Mouse (Mus musculus) embryonic facial prominence, embryonic 11.5 days (tissue): ENCODE data around the gene Rdh5. TPM values are rescaled to one million over a fixed set of nuclear protein-coding genes. Genes with fewer than 3 reads are reported as not detected.

Source experiments
- ATAC-seq: fragments of 200-750 bp; cut with Nextera tagmentation; replicated peaks from 2 replicates; pipeline ENCODE4 v1.8.0; 2017; ENCODE audit warnings: low read depth; ENCODE audit not compliant: insufficient number of reproducible peaks, low FRiP score, low TSS enrichment
- DNase-seq: peaks from one replicate; pipeline ENCODE4 v3.0.0-alpha.2; 2015; ENCODE audit warnings: low spot score
- H3K27ac ChIP-seq: fragments of 300-500 bp; sonication (generic); replicated peaks from 2 replicates; pipeline ENCODE4 v1.5.1; 2014; ENCODE audit warnings: mild to moderate bottlenecking, low read depth, low read length, control low read depth
- H3K27me3 ChIP-seq: fragments of 300-500 bp; sonication (generic); 2 replicates; pipeline ENCODE4 v1.6.1; 2014; ENCODE audit warnings: mild to moderate bottlenecking, low read length, moderate library complexity, mixed read lengths; ENCODE audit not compliant: control insufficient read depth, insufficient read depth
- H3K36me3 ChIP-seq: fragments of 300-500 bp; sonication (generic); replicated peaks from 2 replicates; pipeline ENCODE4 v1.6.1; 2014; ENCODE audit warnings: low read depth, mild to moderate bottlenecking, low read length, moderate library complexity, mixed read lengths; ENCODE audit not compliant: control insufficient read depth, insufficient read depth
- H3K4me1 ChIP-seq: fragments of 300-500 bp; sonication (generic); 2 replicates; pipeline ENCODE4 v1.6.1; 2014; ENCODE audit warnings: low read length, mixed read lengths; ENCODE audit not compliant: control insufficient read depth, insufficient read depth
- H3K4me2 ChIP-seq: fragments of 300-500 bp; sonication (generic); 2 replicates; pipeline ENCODE4 v1.6.1; 2014; ENCODE audit warnings: low read depth, mild to moderate bottlenecking, control low read depth, low read length, moderate library complexity
- H3K4me3 ChIP-seq: fragments of 300-500 bp; sonication (generic); 2 replicates; pipeline ENCODE4 v1.5.1; 2014; ENCODE audit warnings: low read depth, low read length, control low read depth
- H3K9ac ChIP-seq: fragments of 300-500 bp; sonication (generic); replicated peaks from 2 replicates; pipeline ENCODE4 v1.6.1; 2014; ENCODE audit warnings: mild to moderate bottlenecking, control low read depth, low read length
- H3K9me3 ChIP-seq: fragments of 300-500 bp; sonication (generic); replicated peaks from 2 replicates; pipeline ENCODE4 v1.6.1; 2016; ENCODE audit warnings: mild to moderate bottlenecking, low read length, inconsistent platforms, mixed read lengths; ENCODE audit not compliant: control insufficient read depth
- WGBS: fragments of 180-500 bp; shearing (Covaris S2); extraction: QIAGEN DNeasy Blood & Tissue Kit; methylation state at CpG from one replicate; pipeline ENCODE4 v1.1.7; 2014; 5-methylcytosine and 5-hydroxymethylcytosine counted together
- polyA plus RNA-seq: library from polyadenylated mRNA; unstranded; fragments of >200 nt; fragmentation: Nextera tagmentation; extraction: Ambion mirVana; gene quantifications from 2 replicates; pipeline ENCODE4 v1.2.1, GENCODE M21; 2014

Rdh5 gene
- polyA plus RNA-seq, 1 experiment from 2014 or later: 9.2 TPM

DNA sequence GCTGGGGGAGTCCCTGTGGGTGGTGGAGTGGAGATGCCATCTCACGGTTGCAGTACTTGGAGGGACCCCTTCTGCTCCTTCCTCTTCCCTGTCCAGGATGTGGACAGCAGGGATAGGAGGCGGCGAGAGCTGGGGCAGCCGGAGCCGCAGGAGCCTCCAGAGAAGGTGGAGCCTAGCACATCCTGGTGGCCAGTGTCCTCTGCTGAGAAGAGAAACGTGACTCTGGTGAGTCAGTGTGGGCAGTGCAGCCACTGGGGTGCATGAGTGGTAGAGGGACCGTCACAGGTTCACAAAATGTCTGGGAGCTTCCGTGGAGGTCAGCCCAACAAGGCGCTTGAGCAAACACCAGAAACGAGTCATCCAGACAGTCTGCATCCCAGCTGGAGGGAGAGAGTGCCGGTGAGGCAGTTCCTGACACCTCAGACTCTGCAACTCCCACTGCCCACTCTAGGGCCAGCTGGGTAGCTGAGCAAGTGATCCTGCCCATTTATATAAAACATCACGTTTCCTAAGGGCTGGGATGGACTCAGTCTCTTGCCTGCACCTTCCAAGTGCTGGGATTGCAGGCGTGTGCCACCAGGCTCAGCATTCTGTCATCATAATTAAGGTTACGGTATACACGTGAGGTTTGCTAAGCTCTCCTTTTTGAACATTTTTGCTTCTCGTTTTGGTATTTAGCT is 27.7 kb upstream of the Rdh5 start:
- DNase-seq (no peak), ATAC-seq (no peak)
- Histone ChIP-seq H3K27me3 (no peaks in the 10 kb centered on the region), H3K4me2 (no peak overlapping the region), H3K36me3 (no peaks in the 10 kb centered on the region), H3K4me1 (no peaks in the 10 kb centered on the region), H3K4me3 (no peak overlapping the region), H3K9me3 (no peaks in the 10 kb centered on the region), H3K27ac (no peak overlapping the region), H3K9ac (no peak overlapping the region)
- WGBS: 67% methylated on average over 16 of the region's 16 CpGs

- no peaks in the 10 kb centered on the region for H3K27me3 ChIP-seq
- DNase-seq (no peak), ATAC-seq (no peak)
- no peaks in the 10 kb centered on the region for H3K4me1 ChIP-seq
- no peaks in the 10 kb centered on the region for H3K9me3 ChIP-seq
- no peak overlapping the region for H3K27ac ChIP-seq
- WGBS: 90% methylated on average over 4 of the region's 4 CpGs
- no peaks in the 10 kb centered on the region for H3K36me3 ChIP-seq
- H3K9ac ChIP-seq: no peak overlapping the region
- no peak overlapping the region for H3K4me2 ChIP-seq
- H3K4me3 ChIP-seq: no peak overlapping the region
These were observed 24.8 kb upstream of the Rdh5 start for GRCm38 (mm10) chr10:128947496-128947895.

GRCm38 (mm10) chr10:128945675-128946074 is 23.0 kb upstream of the Rdh5 start:
- Histone ChIP-seq H3K27ac (no peak overlapping the region), H3K4me2 (no peak overlapping the region), H3K36me3 (no peaks in the 10 kb centered on the region), H3K4me3 (no peak overlapping the region), H3K4me1 (no peaks in the 10 kb centered on the region), H3K9me3 (no peaks in the 10 kb centered on the region), H3K9ac (no peak overlapping the region), H3K27me3 (no peaks in the 10 kb centered on the region)
- peak; percentile 16 for DNase-seq
- no peak for ATAC-seq
- 16% methylated on average over 3 of the region's 3 CpGs for WGBS

GRCm38 (mm10) chr10:128940475-128941061 is 17.9 kb upstream of the Rdh5 start:
- Histone ChIP-seq H3K4me1 (no peaks in the 10 kb centered on the region), H3K27me3 (peaks cover 7% of the 10 kb centered on the region), H3K4me2 (no peak overlapping the region), H3K27ac (no peak overlapping the region), H3K9me3 (no peaks in the 10 kb centered on the region), H3K36me3 (no peaks in the 10 kb centered on the region), H3K4me3 (no peak overlapping the region), H3K9ac (no peak overlapping the region)
- 83% methylated on average over 10 of the region's 10 CpGs for WGBS
- DNase-seq (no peak), ATAC-seq (no peak)

DNA sequence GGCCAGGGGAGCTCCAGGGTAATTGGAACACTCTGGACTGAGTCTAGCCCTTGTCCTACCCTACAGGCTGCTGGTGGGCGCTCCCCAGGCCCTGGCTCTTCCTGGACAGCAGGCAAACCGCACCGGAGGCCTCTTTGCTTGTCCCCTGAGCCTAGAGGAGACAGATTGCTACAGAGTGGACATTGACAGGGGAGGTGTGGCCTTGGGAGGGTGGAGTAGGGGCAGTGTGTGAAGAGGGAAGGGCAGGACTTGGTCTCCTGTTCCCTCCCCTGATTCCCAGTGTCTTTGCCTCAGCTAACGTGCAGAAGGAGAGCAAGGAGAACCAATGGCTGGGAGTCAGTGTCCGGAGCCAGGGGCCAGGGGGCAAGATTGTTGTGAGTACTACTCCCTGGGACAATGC is 16.3 kb upstream of the Rdh5 start:
- ATAC-seq: no peak
- H3K27ac ChIP-seq: no peak overlapping the region
- peaks cover 17% of the 10 kb centered on the region for H3K27me3 ChIP-seq
- 54% methylated on average over 5 of the region's 5 CpGs for WGBS
- H3K4me3 ChIP-seq: no peak overlapping the region
- H3K4me1 ChIP-seq: no peaks in the 10 kb centered on the region; the same call in 1 of the 2 replicates
- H3K36me3 ChIP-seq: no peaks in the 10 kb centered on the region
- DNase-seq: no peak
- H3K9me3 ChIP-seq: no peaks in the 10 kb centered on the region
- no peak overlapping the region for H3K4me2 ChIP-seq
- no peak overlapping the region for H3K9ac ChIP-seq

GRCm38 (mm10) chr10:128938457-128938856 is 15.8 kb upstream of the Rdh5 start:
- Histone ChIP-seq H3K9ac (no peak overlapping the region), H3K4me2 (no peak overlapping the region), H3K4me1 (no peaks in the 10 kb centered on the region; the same call in 1 of the 2 replicates), H3K27me3 (peaks cover 23% of the 10 kb centered on the region), H3K27ac (no peak overlapping the region), H3K36me3 (no peaks in the 10 kb centered on the region), H3K4me3 (no peak overlapping the region), H3K9me3 (no peaks in the 10 kb centered on the region)
- DNase-seq (no peak), ATAC-seq (no peak)
- 81% methylated on average over 9 of the region's 9 CpGs for WGBS

- H3K9me3 ChIP-seq: no peaks in the 10 kb centered on the region
- no peak overlapping the region for H3K9ac ChIP-seq
- ATAC-seq: no peak
These were observed 15.2 kb upstream of the Rdh5 start for GRCm38 (mm10) chr10:128937756-128938390.

DNA sequence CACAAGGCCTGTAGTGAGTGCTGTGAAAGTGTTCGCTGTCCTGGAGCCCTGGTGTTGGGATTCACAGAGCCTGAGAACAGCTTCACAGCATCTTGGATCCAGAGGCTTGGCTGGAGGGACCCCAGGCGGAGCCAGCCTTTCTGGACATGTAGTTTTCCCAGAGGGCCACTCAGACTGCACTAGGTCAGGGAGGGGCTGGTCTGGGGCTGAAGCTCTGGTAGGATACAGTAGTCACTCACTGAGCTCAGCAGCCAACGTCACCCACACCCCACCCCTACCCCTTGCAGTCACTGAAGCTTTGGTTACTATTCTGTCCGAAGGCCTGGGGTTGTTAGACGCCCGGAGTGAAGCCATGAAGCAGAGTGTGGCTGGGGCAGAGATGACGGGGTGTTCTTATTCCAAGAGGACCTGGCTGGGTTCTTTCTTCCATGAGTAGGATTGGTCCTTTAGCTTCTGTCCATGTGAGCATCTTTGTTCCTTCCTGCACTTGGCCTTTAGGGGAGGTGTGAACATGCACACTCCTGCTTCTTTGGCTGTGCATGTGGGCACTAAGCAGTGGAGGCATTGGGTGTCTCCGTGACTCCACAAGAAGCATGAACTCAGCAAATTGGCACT is 13.2 kb upstream of the Rdh5 start:
- Histone ChIP-seq H3K27me3 (peaks cover 28% of the 10 kb centered on the region), H3K9me3 (no peaks in the 10 kb centered on the region), H3K27ac (no peak overlapping the region), H3K36me3 (no peaks in the 10 kb centered on the region), H3K4me1 (no peaks in the 10 kb centered on the region; the same call in 1 of the 2 replicates), H3K4me2 (no peak overlapping the region), H3K4me3 (no peak overlapping the region), H3K9ac (no peak overlapping the region)
- 66% methylated on average over 8 of the region's 8 CpGs for WGBS
- ATAC-seq: no peak
- no peak for DNase-seq

More at GRCm38 (mm10) chr10:128937756-128938390, 15.2 kb upstream of the Rdh5 start:
- H3K4me2 ChIP-seq: no peak overlapping the region
- 61% methylated on average over 12 of the region's 12 CpGs for WGBS
- no peak overlapping the region for H3K27ac ChIP-seq
- H3K27me3 ChIP-seq: peaks cover 25% of the 10 kb centered on the region
- H3K4me1 ChIP-seq: no peaks in the 10 kb centered on the region; the same call in 1 of the 2 replicates
- DNase-seq: no peak
- no peak overlapping the region for H3K4me3 ChIP-seq
- H3K36me3 ChIP-seq: no peaks in the 10 kb centered on the region
